Comparison of ENCODE assay signal across 14 mouse cellular contexts in the genomic region with DNA sequence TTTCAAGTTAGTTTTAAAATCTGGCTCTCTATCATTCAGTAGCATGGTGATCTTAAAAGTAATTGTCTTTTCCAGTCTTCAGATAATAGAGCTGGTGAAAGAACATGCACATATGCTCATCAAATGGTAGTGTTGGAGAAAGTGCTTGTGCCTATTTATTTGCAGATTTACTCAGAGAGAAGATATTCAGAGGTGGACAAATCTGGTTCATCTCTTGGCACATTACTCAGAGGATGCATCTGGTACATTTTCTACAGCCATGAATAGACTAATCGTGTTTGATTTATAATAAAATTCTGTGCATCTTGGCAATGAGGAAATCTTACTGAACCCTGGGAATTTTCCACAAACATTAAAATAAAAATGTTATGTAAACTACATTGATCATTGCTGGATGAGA.
DNase-seq lines count a peak whose midpoint lies in the region.
"Had no signal": no experiment of that assay in that cellular context is flagged by ENCODE, and none has a peak within 500 bp of the region (broad histone marks: within the 10 kb centered on the region; RNA-seq: fewer than 3 reads in every experiment).

No protein-coding gene starts in this region.

- peak; percentile 41 to 79 for DNase-seq in layer of hippocampus, adult 18-20 months (ENCODE audit: low spot score in 2 of 2)
- DNase-seq in layer of hippocampus, postnatal 36 days = no peak
- peak; percentile 7 to 19 for DNase-seq in layer of hippocampus, adult 8-10 months (ENCODE audit: low spot score in 2 of 2)
- DNase-seq in layer of hippocampus, adult 9-11 months = peak; percentile 66
- no peak for DNase-seq in cerebellum, adult 8-10 months
- no peak for DNase-seq in cerebellum, adult 11 months
- DNase-seq: adrenal gland, adult 2 months; adrenal gland, postnatal 14 days; cerebellum, adult 18-20 months; cerebellum, adult 9-11 months; cerebellum, postnatal 25 days; gastrocnemius, adult 2 months; gastrocnemius, postnatal 14 days; heart, adult 11 months had no signal

Comparison
In these comparisons a context has a peak if more than half of its experiments do, and no peak if none do; other contexts are left out.
1. DNase-seq: peak in layer of hippocampus, adult 18-20 months (2 of 2), layer of hippocampus, adult 8-10 months (2 of 2) and layer of hippocampus, adult 9-11 months (single experiment); none in layer of hippocampus, postnatal 36 days (0 of 2), cerebellum, adult 8-10 months (single experiment) and cerebellum, adult 11 months (single experiment).